Mouse (Mus musculus) inflammation-experienced regulatory T-cells, adult 6 months (primary cell): ENCODE data around the gene Gadl1. TPM values are rescaled to one million over a fixed set of nuclear protein-coding genes. Genes with fewer than 3 reads are reported as not detected.
"Not testable (repeated sequence)": the region's sequence is repeated elsewhere in the genome, so short reads cannot be mapped to it uniquely, and the experiment has no call there.

Source experiments
- ATAC-seq: one replicate; pipeline ENCODE4 v1.8.0; 2017
- polyA plus RNA-seq, 3 experiments: library from polyadenylated mRNA; unstranded; fragments of 100-300 nt; shearing (Covaris generic); gene quantifications; one replicate each; pipeline ENCODE4 v1.2.1; 2017

The Gadl1 gene
- polyA plus RNA-seq, 3 experiments from 2014 or later = not detected

- ATAC-seq = no peak
Observed at GRCm38 (mm10) chr9:116032711-116033110, 123.5 kb downstream of the Gadl1 start.

GRCm38 (mm10) chr9:116038275-116038674 is 129.0 kb downstream of the Gadl1 start:
- ATAC-seq = no peak

GRCm38 (mm10) chr9:116039981-116040380 is 130.7 kb downstream of the Gadl1 start:
- ATAC-seq = no peak

GRCm38 (mm10) chr9:116040852-116041251 is 131.6 kb downstream of the Gadl1 start:
- not testable (repeated sequence) for ATAC-seq

GRCm38 (mm10) chr9:116041369-116041768 is 132.1 kb downstream of the Gadl1 start:
- no peak for ATAC-seq

- ATAC-seq = no peak
Observed at GRCm38 (mm10) chr9:116041787-116042186, 132.5 kb downstream of the Gadl1 start.

- no peak for ATAC-seq
Observed at GRCm38 (mm10) chr9:116049985-116050384, 140.7 kb downstream of the Gadl1 start.

GRCm38 (mm10) chr9:116053976-116054375 is 144.7 kb downstream of the Gadl1 start:
- no peak for ATAC-seq

GRCm38 (mm10) chr9:116058475-116058874 is 149.2 kb downstream of the Gadl1 start:
- no peak for ATAC-seq

- ATAC-seq = no peak
Observed at GRCm38 (mm10) chr9:116059156-116059555, 149.9 kb downstream of the Gadl1 start.

- ATAC-seq = no peak
Observed at GRCm38 (mm10) chr9:116060691-116061090, 151.4 kb downstream of the Gadl1 start.

- no peak for ATAC-seq
Observed at GRCm38 (mm10) chr9:116064774-116065173, 155.5 kb downstream of the Gadl1 start.

- ATAC-seq = not testable (repeated sequence)
Observed at GRCm38 (mm10) chr9:116071561-116071960, 162.3 kb downstream of the Gadl1 start.

- ATAC-seq = no peak
Observed at GRCm38 (mm10) chr9:116076163-116076562, 166.9 kb downstream of the Gadl1 start.

GRCm38 (mm10) chr9:116076946-116077345 is 167.7 kb downstream of the Gadl1 start:
- ATAC-seq = no peak

- no peak for ATAC-seq
Observed at GRCm38 (mm10) chr9:116077419-116077818, 168.2 kb downstream of the Gadl1 start.

- no peak for ATAC-seq
Observed at GRCm38 (mm10) chr9:116081781-116082180, 172.5 kb downstream of the Gadl1 start.

- ATAC-seq = no peak
Observed at GRCm38 (mm10) chr9:116083300-116083699, 174.0 kb downstream of the Gadl1 start.

- peak; percentile 54 for ATAC-seq
Observed at GRCm38 (mm10) chr9:116083726-116084323, 174.6 kb downstream of the Gadl1 start.

- ATAC-seq = no peak
Observed at GRCm38 (mm10) chr9:116084324-116084931, 175.2 kb downstream of the Gadl1 start.

- no peak for ATAC-seq
Observed at GRCm38 (mm10) chr9:116085999-116086398, 176.7 kb downstream of the Gadl1 start.

- no peak for ATAC-seq
Observed at GRCm38 (mm10) chr9:116087263-116087662, 178.0 kb downstream of the Gadl1 start.

GRCm38 (mm10) chr9:116087880-116088279 is 178.6 kb downstream of the Gadl1 start:
- peak; percentile 53 for ATAC-seq

GRCm38 (mm10) chr9:116088912-116089311 is 179.7 kb downstream of the Gadl1 start:
- no peak for ATAC-seq

- no peak for ATAC-seq
Observed at GRCm38 (mm10) chr9:116090296-116090695, 181.0 kb downstream of the Gadl1 start.
